Mouse (Mus musculus) mouse embryonic stem cell (cell line): Measurements from ENCODE around the gene Soga3.

ENCODE experiments used
- in situ Hi-C, 2 experiments: fragments of 300-500 bp; cut with MboI; formaldehyde crosslinking; loops; 1 replicate in 1 of 2; 3 replicates in 1 of 2; pipeline ENCODE4 v1.14.3; 2019 to 2020; ENCODE audit warnings: low sequenced_read_pairs in 2 of 2, low pct_unique_long_range_greater_than_20kb in 1 of 2, mixed read lengths in 1 of 2; ENCODE audit not compliant: unreplicated experiment in 1 of 2

Soga3 gene

DNA sequence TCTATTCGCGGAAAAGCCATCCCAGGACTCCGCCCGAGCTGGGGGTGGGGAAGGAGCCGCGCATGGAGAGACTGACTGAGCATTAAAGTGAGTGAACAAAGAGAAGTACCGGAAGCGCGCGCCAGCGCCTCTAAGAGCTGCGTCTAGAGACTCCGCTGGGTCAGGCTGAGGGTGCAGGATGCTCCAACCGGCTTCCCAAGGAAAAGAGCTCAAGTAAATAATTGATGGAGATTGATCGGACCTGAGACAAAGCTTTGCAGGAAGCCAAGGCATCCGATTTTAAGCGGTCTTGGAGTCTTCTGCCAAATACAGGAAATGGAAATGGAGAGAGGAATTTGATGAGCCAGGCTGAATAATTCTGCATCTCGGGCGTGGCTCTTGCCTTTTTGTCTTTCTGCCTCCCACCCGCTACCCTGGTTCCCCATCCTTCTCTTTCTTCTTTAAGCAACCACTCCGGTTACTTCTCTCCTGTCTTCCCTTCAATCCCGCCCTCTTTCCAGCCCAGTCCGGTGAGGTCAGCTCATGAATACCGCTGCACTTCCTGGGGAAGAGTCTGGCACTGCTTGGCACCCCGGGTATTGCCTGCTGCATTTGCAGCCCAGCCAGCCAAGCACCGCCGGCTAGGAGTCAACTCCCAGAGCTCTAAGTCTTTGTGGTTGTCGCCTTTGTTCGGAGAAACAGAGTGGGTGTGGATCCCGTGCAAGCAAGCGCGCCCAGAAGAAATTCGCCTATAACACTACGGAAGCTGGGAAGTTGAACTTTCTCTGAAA is at the start of gene Soga3:
TSS of gene Soga3 (plus strand) at position 274 of the 770 bp plus-strand sequence.
- in situ Hi-C loops, result no loop called here

DNA sequence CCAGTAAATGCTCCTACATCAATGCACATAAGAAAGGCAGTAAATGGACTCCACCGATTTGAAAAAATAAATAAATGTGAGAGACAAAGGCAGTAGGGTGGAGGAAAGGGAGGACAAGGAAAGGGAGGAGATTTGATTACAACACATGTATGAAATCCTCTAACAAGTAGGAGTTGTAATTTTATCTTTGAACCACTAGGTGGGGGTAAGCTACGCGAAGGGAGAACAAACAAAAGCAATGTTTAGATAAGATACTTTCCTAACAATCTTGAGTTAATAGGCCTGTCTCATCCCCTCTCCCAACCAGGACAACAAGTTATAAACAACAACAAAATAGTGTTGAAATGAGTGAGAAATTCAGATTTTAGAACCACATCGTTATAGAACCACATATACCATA is 36.7 kb upstream of the Soga3 start:
- in situ Hi-C loops, result no loop called here

GRCm38 (mm10) chr10:29142556-29143105 is 1.0 kb upstream of the Soga3 start:
- in situ Hi-C loops, result no loop called here

DNA sequence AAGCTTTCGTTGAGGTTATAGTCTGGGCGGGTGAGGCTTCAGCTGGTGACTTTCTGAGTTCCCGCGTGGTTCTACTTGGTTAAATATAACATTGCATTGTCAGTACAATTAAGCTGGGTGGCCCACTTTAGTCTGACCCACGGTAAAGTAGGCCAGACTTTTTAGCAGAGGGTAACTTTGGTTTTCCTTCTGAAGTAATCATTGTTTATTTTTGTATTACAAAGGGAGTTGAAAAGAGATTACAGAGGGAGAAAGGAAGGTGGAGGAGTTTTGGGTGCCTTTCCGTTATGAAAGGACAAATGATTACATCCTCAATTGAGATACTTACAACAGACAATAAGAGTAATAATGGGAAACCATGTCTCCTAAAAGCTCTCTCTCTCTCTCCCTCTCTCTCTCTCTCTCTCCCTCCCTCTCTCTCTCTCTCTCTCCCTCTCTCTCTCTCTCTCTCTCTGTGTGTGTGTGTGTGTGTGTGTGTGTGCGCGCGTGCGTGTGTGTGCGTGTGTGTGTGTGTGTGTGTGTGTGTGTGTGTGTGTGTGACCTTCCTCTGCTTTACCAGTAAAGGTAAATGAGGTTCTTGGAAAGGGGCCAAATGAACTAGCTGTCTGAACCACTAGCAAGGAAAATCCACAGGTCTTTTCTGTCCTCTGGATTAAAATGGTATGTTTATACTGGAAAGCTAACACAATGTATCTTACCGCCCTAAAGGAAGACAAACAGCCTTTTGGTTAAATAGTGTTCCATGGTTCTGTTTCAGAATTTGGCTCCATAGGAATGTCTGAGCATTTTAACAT is 1.2 kb downstream of the Soga3 start:
- in situ Hi-C loops, result no loop called here

DNA sequence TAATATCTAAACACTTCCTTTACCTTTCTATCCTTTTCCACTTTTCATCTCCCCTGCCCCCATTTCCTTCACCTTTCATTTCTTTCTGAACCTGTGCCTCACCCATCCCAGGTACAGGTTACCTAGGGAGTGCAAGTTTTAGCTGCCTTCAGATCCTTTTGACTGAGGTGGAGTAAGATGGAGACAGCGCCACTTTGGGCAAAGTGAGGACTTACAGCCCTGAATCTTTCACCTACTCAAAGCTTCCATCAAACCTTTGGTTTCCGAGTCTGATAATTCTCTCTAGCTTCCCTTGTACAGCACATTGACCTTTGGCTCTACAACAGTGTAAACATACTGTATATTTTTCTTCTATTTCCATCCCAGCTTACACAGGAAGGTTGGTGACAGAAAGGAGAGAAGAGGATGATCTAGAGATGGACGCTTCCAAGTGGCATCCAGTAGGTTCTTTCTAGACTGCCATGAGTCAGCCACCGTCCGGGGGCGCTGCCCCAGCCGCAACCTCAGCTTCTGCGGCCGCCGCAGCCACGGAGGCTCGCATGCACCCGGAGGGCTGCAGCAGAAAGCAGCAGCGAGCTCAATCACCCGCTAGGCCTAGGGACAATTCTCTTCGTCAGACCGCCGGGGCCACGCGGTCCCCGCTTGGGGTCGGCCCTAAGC is 2.7 kb downstream of the Soga3 start:
- in situ Hi-C loops, result no loop called here

- in situ Hi-C loops, result no loop called here
Measured at GRCm38 (mm10) chr10:29146858-29147640, 3.4 kb downstream of the Soga3 start.

DNA sequence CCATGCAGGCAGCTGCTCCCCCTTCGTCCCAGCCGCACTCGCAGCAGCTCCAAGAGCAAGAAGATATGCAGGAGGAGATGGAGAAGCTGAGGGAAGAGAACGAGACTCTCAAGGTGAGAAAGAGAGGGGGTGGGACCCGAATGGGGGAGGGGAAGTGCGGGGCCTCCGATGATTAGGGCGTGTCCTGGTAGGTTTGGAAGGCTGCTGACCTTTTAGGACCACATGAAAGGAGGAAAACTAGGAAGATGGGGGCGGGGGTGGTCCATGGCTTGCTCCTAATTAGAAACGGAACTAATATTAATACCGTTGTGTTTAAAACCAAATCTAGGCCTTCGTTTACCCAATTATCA is 4.0 kb downstream of the Soga3 start:
- in situ Hi-C loops, result no loop called here

DNA sequence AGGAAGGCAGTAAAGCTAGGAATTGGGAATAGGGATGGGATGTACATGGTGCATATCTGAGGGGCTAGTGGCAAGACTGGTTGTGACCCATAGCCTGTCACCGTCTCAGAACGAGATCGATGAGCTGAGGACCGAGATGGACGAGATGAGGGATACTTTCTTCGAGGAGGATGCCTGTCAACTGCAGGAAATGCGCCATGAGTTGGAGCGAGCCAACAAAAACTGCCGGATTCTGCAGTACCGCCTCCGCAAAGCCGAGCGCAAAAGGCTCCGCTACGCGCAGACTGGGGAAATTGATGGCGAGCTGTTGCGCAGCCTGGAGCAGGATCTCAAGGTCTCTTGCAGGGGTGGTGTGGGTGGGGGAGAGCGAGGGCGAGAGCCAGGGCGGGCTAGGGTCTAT is 4.4 kb downstream of the Soga3 start:
- in situ Hi-C loops, result no loop called here

GRCm38 (mm10) chr10:29155304-29155703 is 11.7 kb downstream of the Soga3 start:
- in situ Hi-C loops, result no loop called here

DNA sequence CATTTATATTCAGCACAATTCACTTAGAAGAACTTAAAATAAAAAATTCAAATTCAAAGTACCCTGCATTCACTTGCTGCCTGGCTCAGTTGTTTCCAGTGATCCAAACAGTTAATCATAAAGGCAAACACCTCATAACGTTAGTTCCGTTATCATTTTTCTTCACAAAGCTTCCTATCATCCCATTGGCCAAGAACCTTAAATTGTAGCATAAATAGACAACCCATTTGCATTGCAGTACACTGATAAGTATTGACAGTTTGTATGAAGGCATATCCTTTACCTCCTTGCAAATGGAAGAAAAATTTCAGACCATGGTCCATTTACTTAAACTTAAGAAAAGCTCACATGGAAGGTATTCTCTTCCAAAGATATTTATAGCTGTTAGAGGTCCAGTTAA is 18.0 kb downstream of the Soga3 start:
- in situ Hi-C loops, result no loop called here

GRCm38 (mm10) chr10:29173778-29174177 is 30.1 kb downstream of the Soga3 start:
- in situ Hi-C loops, result no loop called here

- in situ Hi-C loops, result no loop called here
Measured at GRCm38 (mm10) chr10:29175656-29176055, 32.0 kb downstream of the Soga3 start.

GRCm38 (mm10) chr10:29176881-29177280 is 33.2 kb downstream of the Soga3 start:
- in situ Hi-C loops, result no loop called here

DNA sequence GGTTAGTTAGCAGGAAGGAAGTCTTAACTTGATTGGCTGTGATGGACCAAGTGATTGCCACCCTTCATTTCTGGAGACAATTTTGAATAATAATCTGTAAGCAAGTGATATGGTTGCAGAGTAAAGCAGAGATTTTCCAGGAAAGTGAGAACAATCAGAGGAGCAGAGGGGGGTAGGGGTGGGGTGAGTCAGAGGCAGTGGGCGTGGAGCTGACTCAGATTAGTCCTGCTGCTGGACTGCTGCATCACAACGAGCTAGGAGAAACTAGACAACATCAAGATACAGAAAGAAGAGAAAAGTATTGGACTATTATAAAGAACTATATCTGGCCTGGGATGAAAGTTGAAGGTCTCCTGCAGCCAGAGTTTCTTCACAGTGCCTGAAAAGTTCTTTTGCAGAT is 34.4 kb downstream of the Soga3 start:
- in situ Hi-C loops, result no loop called here

GRCm38 (mm10) chr10:29180210-29180609 is 36.6 kb downstream of the Soga3 start:
- in situ Hi-C loops, result no loop called here

GRCm38 (mm10) chr10:29181046-29181445 is 37.4 kb downstream of the Soga3 start:
- in situ Hi-C loops, result no loop called here

- in situ Hi-C loops, result no loop called here
Measured at GRCm38 (mm10) chr10:29193769-29194168, 50.1 kb downstream of the Soga3 start.

DNA sequence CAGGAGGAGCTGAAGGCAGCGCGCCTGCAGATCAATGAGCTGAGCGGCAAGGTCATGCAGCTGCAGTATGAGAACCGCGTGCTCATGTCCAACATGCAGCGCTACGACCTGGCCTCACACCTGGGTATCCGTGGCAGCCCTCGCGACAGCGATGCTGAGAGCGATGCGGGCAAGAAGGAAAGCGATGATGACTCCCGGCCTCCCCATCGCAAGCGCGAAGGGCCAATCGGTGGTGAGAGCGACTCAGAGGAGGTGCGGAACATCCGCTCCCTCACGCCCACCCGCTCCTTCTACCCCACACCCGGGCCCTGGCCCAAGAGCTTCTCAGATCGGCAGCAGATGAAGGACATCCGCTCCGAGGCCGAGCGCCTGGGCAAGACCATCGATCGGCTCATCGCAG is 53.2 kb downstream of the Soga3 start:
- in situ Hi-C loops, result no loop called here
